Mouse (Mus musculus): ENCODE results near the gene Rln3. TPM values are rescaled to one million over a fixed set of nuclear protein-coding genes. Genes with fewer than 3 reads are reported as not detected.

Gene Rln3
- polyA plus RNA-seq, 1 experiment from 2014 or later, result 0.20 TPM

DNA sequence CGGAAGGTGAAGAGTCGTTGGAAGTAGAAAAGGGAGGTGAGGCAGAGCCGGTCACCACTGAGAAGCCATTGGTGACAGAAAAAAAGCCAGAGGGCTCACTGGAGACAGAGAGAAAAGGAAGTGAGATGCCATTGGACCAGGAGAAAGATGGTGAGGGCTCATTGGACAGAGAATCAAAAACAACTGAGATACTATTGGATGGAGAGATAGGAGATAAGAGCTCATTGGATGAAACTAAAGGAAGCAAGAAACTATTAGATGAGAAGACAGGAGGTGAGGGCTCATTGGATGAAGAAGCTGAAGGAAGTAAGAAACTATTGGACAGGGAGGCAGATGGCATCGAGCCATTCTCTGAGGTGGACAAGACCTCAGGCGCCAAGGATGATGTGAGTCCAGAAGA is 15.5 kb downstream of the Rln3 start:
- no peak overlapping the region for H3K27ac ChIP-seq (replicated peaks)
- no peak for DNase-seq (ENCODE audit: low spot score)
- peaks cover 17% of the 10 kb centered on the region for H3K4me1 ChIP-seq
- H3K9me3 ChIP-seq (replicated peaks), result no peaks in the 10 kb centered on the region
- H3K36me3 ChIP-seq, result no peaks in the 10 kb centered on the region
- peaks cover 54% of the 10 kb centered on the region for H3K27me3 ChIP-seq (ENCODE audit: low read depth, poor library complexity, severe bottlenecking)
- no peak overlapping the region for H3K4me3 ChIP-seq
- 89% methylated on average over 5 of the region's 5 CpGs for WGBS

DNA sequence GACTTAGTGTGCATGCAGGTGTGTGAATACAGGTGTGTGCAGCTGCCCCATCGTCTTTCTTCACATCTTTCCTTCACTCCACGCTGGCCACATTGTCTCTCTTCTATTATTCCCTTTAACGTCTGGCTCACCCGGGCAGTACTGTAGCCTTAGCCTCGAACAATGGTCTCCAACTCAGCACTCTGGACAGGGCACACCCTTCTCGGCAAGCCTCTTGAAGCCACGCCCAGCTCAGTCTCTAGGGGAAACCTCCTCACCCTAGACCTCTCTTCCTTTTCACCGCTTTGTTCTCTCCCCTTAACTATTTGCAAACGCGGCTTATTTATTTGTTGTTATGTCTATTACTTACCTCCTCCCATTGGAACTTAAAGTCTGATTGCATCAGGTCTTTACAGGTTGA is 17.4 kb downstream of the Rln3 start:
- DNase-seq (ENCODE audit: low spot score), result no peak
- WGBS, result 12% methylated on average over 10 of the region's 10 CpGs
- no peaks in the 10 kb centered on the region for H3K9me3 ChIP-seq (replicated peaks)
- H3K36me3 ChIP-seq, result no peaks in the 10 kb centered on the region
- no peak overlapping the region for H3K27ac ChIP-seq (replicated peaks)
- H3K4me1 ChIP-seq, result peaks cover 29% of the 10 kb centered on the region
- peaks cover 61% of the 10 kb centered on the region for H3K27me3 ChIP-seq (ENCODE audit: low read depth, poor library complexity, severe bottlenecking)
- no peak overlapping the region for H3K4me3 ChIP-seq

DNA sequence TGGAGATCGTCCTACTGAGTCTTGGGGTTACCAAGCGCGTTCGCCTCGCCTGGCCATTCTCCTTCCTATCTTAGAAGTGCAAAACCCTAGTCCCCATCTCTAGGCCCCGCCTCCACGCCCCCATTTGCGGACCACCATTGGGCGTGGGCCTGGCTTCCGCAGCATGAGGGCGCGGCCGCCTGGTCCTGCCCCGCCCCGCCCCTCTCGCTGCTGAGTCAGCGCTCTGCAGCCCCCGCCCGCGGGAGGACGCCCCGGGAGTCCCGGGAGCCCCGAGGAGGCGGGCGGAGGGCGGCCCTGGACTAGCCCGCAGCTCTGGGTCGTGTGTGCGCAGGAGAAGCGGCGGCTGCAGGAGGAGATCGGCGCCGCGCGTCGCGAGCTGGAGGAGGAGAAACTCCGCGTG is 18.9 kb downstream of the Rln3 start:
- H3K4me1 ChIP-seq, result peaks cover 43% of the 10 kb centered on the region
- WGBS, result under 1% methylated on average over 41 of the region's 41 CpGs

DNA sequence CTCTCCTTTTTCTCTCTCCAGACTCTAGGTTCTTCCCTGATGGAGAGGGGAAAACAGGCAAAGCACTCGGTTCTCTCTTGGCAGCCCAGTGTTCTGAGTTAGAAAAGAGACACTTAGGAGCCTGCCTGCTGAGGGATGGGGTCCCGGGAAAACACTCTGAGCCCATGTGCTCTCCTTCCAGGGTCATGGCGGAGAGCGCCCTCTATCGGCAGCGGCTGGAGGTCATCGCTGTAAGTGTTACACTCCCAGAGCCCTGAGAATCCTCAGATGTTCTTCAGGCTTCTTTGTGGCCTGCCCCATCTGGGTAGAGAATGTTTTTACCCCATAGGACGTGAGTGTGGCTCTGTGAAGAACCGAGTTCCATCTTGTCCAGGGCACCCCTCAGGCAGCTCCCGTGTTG is 20.6 kb downstream of the Rln3 start:
- peak; percentile 71 for DNase-seq (ENCODE audit: low spot score)
- Histone ChIP-seq H3K9me3 (replicated peaks) (no peaks in the 10 kb centered on the region), H3K4me3 (no peak overlapping the region), H3K27ac (replicated peaks) (no peak overlapping the region), H3K4me1 (peaks cover 45% of the 10 kb centered on the region), H3K36me3 (no peaks in the 10 kb centered on the region), H3K27me3 (ENCODE audit: low read depth, poor library complexity, severe bottlenecking) (peaks cover 85% of the 10 kb centered on the region)
- WGBS, result 9% methylated on average over 10 of the region's 10 CpGs

More for the DNA sequence above, 18.9 kb downstream of the Rln3 start:
- Histone ChIP-seq H3K36me3 (no peaks in the 10 kb centered on the region), H3K27me3 (ENCODE audit: low read depth, poor library complexity, severe bottlenecking) (peaks cover 76% of the 10 kb centered on the region), H3K4me3 (peak overlapping the region; percentile 66), H3K27ac (replicated peaks) (peak overlapping the region; percentile 78), H3K9me3 (replicated peaks) (no peaks in the 10 kb centered on the region)
- peak; percentile 75 for DNase-seq (ENCODE audit: low spot score)

DNA sequence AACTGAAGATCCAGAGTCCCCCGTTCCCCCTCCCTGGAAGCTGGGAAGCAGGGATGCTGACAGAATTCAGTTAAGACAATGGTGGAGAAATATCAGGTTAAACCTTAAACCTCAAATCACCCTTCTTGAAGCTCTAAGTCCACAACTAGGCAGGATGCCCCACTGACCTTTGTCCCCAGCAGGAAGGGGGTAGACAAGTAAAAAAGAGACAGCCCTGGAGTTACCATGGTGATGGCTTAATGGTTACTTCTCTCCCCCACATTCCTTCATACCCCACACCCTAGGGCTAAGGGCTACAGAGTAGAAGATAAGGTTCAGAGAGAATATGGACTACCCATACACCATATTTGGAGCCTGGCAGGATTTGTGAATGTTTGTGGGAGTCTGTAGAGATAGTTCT is 21.2 kb downstream of the Rln3 start:
- Histone ChIP-seq H3K4me3 (no peak overlapping the region), H3K4me1 (peaks cover 45% of the 10 kb centered on the region), H3K27me3 (ENCODE audit: low read depth, poor library complexity, severe bottlenecking) (peaks cover 85% of the 10 kb centered on the region), H3K27ac (replicated peaks) (no peak overlapping the region), H3K9me3 (replicated peaks) (no peaks in the 10 kb centered on the region), H3K36me3 (no peaks in the 10 kb centered on the region)
- DNase-seq (ENCODE audit: low spot score), result no peak
- 87% methylated on average over 1 of the region's 1 CpGs for WGBS

DNA sequence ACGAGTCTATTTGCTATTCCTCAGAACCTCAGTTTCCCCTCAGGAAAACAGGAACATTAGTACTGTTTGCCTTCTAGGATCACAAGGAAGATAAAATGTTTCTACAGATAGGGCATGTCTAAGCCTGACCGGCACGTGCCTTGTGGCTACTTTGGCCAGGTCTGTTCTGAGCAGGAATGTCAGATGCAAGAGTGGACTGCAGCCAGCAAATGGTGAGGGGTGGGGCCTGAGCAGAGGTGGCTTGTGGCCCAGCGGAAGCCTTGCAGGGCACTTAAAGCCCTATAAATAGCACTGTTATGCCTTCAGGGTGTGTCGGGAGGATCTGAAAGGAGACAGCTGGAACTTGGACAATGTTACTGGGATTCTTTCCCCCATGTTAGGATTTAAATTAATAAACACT is 21.7 kb downstream of the Rln3 start:
- DNase-seq (ENCODE audit: low spot score), result no peak
- Histone ChIP-seq H3K36me3 (no peaks in the 10 kb centered on the region), H3K4me1 (peaks cover 45% of the 10 kb centered on the region), H3K27ac (replicated peaks) (no peak overlapping the region), H3K27me3 (ENCODE audit: low read depth, poor library complexity, severe bottlenecking) (peaks cover 80% of the 10 kb centered on the region), H3K9me3 (replicated peaks) (no peaks in the 10 kb centered on the region), H3K4me3 (no peak overlapping the region)
- 70% methylated on average over 5 of the region's 5 CpGs for WGBS

DNA sequence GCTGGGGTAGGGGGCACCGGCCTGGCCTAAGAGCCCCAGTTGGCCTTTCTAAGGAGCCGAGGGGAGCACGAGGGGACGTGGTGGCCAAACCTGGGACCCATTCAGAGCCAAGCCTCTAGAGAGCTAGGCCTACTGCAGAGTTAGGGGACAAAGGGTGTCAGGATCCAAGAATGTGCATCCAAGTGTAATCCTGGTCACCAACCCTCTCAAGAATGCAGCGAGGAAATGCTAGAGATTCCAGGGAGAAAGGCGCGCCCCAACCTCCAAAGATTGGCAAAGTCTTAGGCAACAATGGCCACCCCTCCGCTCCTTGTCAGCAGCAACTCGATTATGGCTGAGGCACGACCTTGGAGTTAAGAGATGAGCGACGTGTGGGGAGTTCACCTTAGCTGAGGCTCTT is 23.2 kb downstream of the Rln3 start:
- Histone ChIP-seq H3K4me3 (peak overlapping the region; percentile 21), H3K27ac (replicated peaks) (peak overlapping the region; percentile 75), H3K4me1 (peaks cover 41% of the 10 kb centered on the region), H3K27me3 (ENCODE audit: low read depth, poor library complexity, severe bottlenecking) (peaks cover 68% of the 10 kb centered on the region), H3K9me3 (replicated peaks) (no peaks in the 10 kb centered on the region), H3K36me3 (no peaks in the 10 kb centered on the region)
- no peak for DNase-seq (ENCODE audit: low spot score)
- 44% methylated on average over 12 of the region's 12 CpGs for WGBS

DNA sequence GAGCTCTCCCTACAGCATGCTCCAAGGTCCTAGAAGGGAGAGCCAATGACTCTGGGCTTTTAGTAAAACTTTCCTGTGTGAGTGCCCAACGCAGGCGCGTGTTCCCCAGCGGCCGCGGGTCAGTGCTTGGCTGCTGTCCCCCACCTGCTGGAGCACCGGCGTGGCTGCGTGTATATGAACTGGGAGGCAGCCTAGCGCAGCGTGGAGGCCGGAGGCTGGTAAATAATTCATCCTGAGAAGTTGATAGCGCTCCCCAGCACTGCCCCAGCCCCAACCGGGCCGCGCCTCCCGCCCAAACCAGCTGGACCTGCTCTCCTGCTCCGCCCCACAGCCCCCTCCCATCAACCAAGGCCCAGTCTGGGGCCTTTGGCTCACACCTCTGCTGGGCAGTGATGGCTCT is 23.7 kb downstream of the Rln3 start, which contains the start of gene Palm3:
Gene Palm3 (plus strand): TSS at position 376 of the 400 bp plus-strand sequence.
- H3K27me3 ChIP-seq (ENCODE audit: low read depth, poor library complexity, severe bottlenecking), result peaks cover 64% of the 10 kb centered on the region
- no peak for DNase-seq (ENCODE audit: low spot score)

DNA sequence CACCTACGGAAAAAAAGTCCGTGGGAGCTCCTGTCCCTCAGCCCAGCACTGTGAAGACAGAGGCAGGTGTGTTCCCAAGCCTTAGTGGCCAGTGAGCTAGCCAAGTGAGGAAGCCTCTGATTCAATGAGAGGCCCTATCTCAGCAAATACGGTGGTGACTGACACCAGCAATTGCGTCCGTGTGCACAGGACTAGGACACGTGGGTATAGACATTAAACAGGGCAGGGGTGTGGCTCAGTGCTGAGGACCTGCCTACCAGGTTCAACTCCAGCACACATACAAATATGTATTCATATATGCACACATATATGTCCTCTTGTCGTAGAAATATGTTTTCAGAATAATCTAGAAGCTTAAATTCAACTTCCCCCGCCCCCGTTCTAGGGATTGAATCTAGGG is 25.1 kb downstream of the Rln3 start:
- 91% methylated on average over 9 of the region's 9 CpGs for WGBS
- no peak overlapping the region for H3K27ac ChIP-seq (replicated peaks)
- H3K9me3 ChIP-seq (replicated peaks), result no peaks in the 10 kb centered on the region
- peaks cover 28% of the 10 kb centered on the region for H3K4me1 ChIP-seq
- no peak overlapping the region for H3K4me3 ChIP-seq
- no peaks in the 10 kb centered on the region for H3K36me3 ChIP-seq
- H3K27me3 ChIP-seq (ENCODE audit: low read depth, poor library complexity, severe bottlenecking), result peaks cover 57% of the 10 kb centered on the region
- DNase-seq (ENCODE audit: low spot score), result no peak

More for the DNA sequence above, 23.7 kb downstream of the Rln3 start, which contains the start of gene Palm3:
- Histone ChIP-seq H3K36me3 (no peaks in the 10 kb centered on the region), H3K4me1 (peaks cover 36% of the 10 kb centered on the region), H3K9me3 (replicated peaks) (no peaks in the 10 kb centered on the region), H3K27ac (replicated peaks) (peak within 1 kb of the TSS; percentile 75), H3K4me3 (peak within 1 kb of the TSS; percentile 21)
- 3% methylated on average over 18 of the region's 18 CpGs for WGBS

DNA sequence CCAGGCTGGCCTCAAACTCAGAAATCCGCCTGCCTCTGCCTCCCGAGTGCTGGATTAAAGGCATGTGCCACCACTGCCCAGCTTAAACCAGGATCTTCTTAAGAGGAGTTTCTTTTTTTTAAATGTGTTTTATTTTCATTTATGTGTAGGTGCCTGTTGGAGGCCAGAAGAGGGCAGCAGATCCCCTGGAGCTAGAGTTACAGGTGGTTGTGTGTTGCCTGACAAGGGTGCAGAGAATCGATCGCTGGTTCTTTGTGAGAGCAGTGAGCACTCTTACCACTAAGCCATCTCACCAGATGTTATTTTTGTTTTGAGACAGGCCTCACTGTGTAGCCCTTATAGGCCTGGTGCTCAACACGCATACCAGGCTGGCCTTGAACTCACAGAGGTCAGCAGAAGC is 29.0 kb downstream of the Rln3 start:
- Histone ChIP-seq H3K27ac (replicated peaks) (no peak overlapping the region), H3K4me3 (no peak overlapping the region), H3K27me3 (ENCODE audit: low read depth, poor library complexity, severe bottlenecking) (peaks cover 71% of the 10 kb centered on the region), H3K9me3 (replicated peaks) (no peaks in the 10 kb centered on the region), H3K36me3 (no peaks in the 10 kb centered on the region), H3K4me1 (peaks cover 26% of the 10 kb centered on the region)
- 97% methylated on average over 5 of the region's 5 CpGs for WGBS
- DNase-seq (ENCODE audit: low spot score), result no peak

DNA sequence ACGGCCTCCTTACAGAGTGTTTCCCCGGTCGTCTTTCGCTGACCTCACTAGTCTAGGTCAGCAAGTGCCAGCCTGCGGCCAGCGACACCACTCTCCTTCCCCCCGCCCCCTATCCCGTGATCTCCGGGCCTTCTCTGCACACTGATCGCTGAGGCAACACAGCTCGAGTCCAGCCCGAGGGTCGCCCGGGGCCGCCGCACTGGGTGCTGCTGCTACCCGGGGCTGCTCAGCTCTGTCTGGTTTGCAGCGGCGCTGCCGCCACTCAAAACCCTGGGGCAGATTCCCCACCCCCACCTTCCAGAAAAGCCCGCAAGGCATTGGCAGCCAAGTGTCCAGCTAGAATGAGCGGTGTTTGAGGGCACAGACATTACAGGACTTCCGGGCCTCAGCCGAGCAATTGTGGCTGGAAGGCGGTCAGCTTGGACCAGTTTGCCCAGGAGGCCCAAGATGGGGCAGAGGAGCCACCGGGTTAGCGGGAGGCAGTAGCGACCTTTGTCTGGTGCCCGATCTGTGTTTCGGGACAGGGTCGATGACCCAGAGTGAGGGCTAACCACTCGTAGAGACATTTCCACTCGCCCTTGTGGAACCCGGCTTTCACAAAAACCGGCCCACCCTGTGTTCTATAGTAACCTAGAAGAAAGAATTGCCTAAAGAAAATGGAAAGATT is 32.2 kb downstream of the Rln3 start:
- H3K36me3 ChIP-seq, result no peaks in the 10 kb centered on the region
- peak overlapping the region; percentile 67 for H3K4me3 ChIP-seq
- H3K27me3 ChIP-seq (ENCODE audit: low read depth, poor library complexity, severe bottlenecking), result peaks cover 64% of the 10 kb centered on the region
- no peaks in the 10 kb centered on the region for H3K9me3 ChIP-seq (replicated peaks)
- H3K4me1 ChIP-seq, result peaks cover 38% of the 10 kb centered on the region
- 3% methylated on average over 35 of the region's 35 CpGs for WGBS
- peak; percentile 63 for DNase-seq (ENCODE audit: low spot score)
- H3K27ac ChIP-seq (replicated peaks), result no peak overlapping the region; the same call in 1 of the 2 replicates

DNA sequence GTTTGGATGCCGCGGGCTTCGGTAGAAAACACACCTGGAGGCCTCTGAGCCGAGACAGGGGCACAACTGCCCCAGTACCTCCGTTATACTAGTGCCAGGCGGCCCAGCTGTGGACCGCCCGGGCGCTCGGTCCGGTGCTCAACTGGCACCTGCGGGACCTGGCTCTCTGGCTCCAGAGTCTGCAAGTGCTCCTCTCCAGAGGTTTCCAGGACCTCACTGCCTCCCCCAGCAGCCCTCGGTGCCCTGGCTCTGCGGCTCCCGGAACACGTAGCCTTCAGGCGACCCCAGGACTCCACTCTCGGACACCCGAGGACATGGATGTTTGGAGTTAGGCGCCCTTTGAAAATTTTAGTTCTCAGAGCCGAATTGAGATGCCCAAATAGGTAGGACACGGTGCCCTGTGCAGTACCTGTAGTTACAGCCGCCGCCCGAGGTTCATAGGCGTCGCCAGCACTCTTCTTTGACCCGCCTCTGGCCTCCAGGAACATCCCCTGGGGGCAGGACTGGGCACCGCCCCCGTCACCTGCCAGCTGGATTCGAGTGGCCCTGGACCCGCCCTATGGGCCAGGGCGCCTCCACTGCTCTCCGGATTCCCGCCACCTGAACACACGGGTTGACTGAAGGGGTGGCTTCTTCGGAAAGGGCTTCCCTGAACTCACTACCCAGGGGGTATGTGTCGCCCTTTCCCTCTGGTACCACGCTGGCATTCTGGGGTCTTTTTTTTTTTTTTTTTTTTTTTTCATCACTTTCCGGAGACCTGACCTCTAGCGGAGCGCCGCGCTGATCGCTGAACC is 32.9 kb downstream of the Rln3 start, which contains the start of gene 2210011C24Rik:
Gene 2210011C24Rik (minus strand): TSS at position 467 of the 794 bp plus-strand sequence.
- Histone ChIP-seq H3K4me1 (peaks cover 38% of the 10 kb centered on the region), H3K27me3 (ENCODE audit: low read depth, poor library complexity, severe bottlenecking) (peaks cover 60% of the 10 kb centered on the region), H3K36me3 (no peaks in the 10 kb centered on the region), H3K27ac (replicated peaks) (peak within 1 kb of the TSS; percentile 72), H3K4me3 (peak within 1 kb of the TSS; percentile 67), H3K9me3 (replicated peaks) (no peaks in the 10 kb centered on the region)
- whole genome bisulfite sequencing, result 1% methylated on average over 45 of the region's 45 CpGs
- DNase-seq (ENCODE audit: low spot score), result no peak
